Mouse (Mus musculus): ENCODE results near the gene Map3k12. TPM values are rescaled to one million over a fixed set of nuclear protein-coding genes. Genes with fewer than 3 reads are reported as not detected.

The Map3k12 gene
- total and polyA plus RNA-seq, 2 experiments from 2014 or later: 39.4 to 75.0 TPM

GRCm38 (mm10) chr15:102520416-102520815, 3.6 kb upstream of the Map3k12 start:
- DNase-seq: no peak
- H3K27ac ChIP-seq (ENCODE audit: low read depth, low read length): no peak overlapping the region
- 84% methylated on average over 4 of the region's 4 CpGs for WGBS

GRCm38 (mm10) chr15:102519211-102520141, 2.6 kb upstream of the Map3k12 start:
- TF ChIP-seq CTCF (IDR thresholded peaks at IDR 0.05; ENCODE audit: low read depth): no peak
- DNase-seq (no peak), ATAC-seq (no peak)
- Histone ChIP-seq H3K4me3 (ENCODE audit: low read depth, low read length) (peak overlapping the region; percentile 75), H3K36me3 (ENCODE audit: insufficient read depth) (peaks cover 24% of the 10 kb centered on the region), H3K27me3 (ENCODE audit: insufficient read depth, low read length) (no peaks in the 10 kb centered on the region), H3K4me1 (ENCODE audit: insufficient read depth) (peaks cover 13% of the 10 kb centered on the region; the same call in 1 of the 2 replicates), H3K4me2 (ENCODE audit: low read depth) (peak overlapping the region; percentile 73), H3K9me3 (ENCODE audit: low read length) (no peaks in the 10 kb centered on the region), H3K9ac (peak overlapping the region; percentile 75), H3K27ac (ENCODE audit: low read depth, low read length) (peak overlapping the region; percentile 97)
- 68% methylated on average over 16 of the region's 17 CpGs for WGBS

More at GRCm38 (mm10) chr15:102520416-102520815, 3.6 kb upstream of the Map3k12 start:
- Histone ChIP-seq H3K9me3 (ENCODE audit: low read length) (no peaks in the 10 kb centered on the region), H3K4me2 (ENCODE audit: low read depth) (no peak overlapping the region), H3K4me1 (ENCODE audit: insufficient read depth) (peaks cover 10% of the 10 kb centered on the region; the same call in 1 of the 2 replicates), H3K4me3 (ENCODE audit: low read depth, low read length) (no peak overlapping the region), H3K27me3 (ENCODE audit: insufficient read depth, low read length) (no peaks in the 10 kb centered on the region), H3K36me3 (ENCODE audit: insufficient read depth) (peaks cover 25% of the 10 kb centered on the region), H3K9ac (no peak overlapping the region)
- TF ChIP-seq CTCF (IDR thresholded peaks at IDR 0.05; ENCODE audit: low read depth): no peak
- ATAC-seq: no peak

- H3K9me3 ChIP-seq (ENCODE audit: low read length): no peaks in the 10 kb centered on the region
- DNase-seq: no peak
- H3K4me1 ChIP-seq (ENCODE audit: insufficient read depth): peaks cover 13% of the 10 kb centered on the region; the same call in 1 of the 2 replicates
Observed at GRCm38 (mm10) chr15:102518859-102519201, 2.0 kb upstream of the Map3k12 start.

DNA sequence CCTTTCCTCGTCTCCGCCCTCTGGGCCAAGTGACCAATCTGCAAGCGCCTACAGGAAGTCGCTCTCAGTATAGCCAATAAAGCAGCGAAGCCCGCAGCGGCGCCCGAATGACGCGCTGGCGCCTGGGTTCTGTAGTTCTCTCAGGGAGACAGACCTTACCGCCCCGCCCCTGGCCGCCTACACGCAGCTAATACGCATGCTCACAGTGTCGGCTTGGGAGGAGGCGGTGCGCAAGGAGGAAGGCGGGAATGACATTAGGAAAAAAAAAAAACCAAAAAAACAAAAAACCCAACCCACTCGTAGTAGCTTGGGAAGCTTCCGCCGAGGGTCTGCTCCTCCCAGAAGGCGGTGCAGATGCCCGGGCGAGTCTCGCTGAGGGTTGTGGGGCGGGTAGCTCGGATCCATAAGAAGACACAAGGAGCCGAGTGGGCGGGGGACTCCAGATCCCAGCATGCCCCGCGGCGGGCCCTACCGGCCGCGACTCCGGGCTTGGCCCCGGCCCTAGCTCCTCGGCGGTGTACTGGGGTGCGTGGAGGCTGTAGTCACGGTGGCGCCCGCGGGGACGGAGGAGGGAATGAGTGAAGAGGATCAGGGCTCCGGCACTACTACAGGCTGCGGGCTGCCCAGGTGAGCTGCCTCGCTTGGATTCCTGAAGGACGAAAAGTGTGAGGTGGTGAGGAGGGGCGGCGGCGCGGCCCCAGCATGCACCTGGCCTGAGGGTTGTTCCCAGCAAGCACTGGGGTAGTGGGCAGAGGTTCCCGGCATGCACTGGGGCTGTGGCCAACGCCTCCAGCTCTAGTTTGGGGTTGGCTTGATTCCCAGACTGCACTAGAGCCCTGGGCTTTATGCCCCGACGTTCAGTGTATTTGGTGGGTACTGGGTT, 1.4 kb upstream of the Map3k12 start, which contains the start of gene Tarbp2:
Gene Tarbp2 (plus strand): TSS at position 217 of the 883 bp plus-strand sequence.
- peaks cover 15% of the 10 kb centered on the region for H3K36me3 ChIP-seq (ENCODE audit: insufficient read depth)
- H3K27me3 ChIP-seq (ENCODE audit: insufficient read depth, low read length): no peaks in the 10 kb centered on the region
- H3K4me3 ChIP-seq (ENCODE audit: low read depth, low read length): peak within 1 kb of the TSS; percentile 75
- ATAC-seq (peak; percentile 91), DNase-seq (peak; percentile 100)
- peak within 1 kb of the TSS; percentile 73 for H3K4me2 ChIP-seq (ENCODE audit: low read depth)
- H3K9ac ChIP-seq: peak within 1 kb of the TSS; percentile 79
- peaks cover 13% of the 10 kb centered on the region; the same call in 1 of the 2 replicates for H3K4me1 ChIP-seq (ENCODE audit: insufficient read depth)
- H3K27ac ChIP-seq (ENCODE audit: low read depth, low read length): peak within 1 kb of the TSS; percentile 97
- no peaks in the 10 kb centered on the region for H3K9me3 ChIP-seq (ENCODE audit: low read length)
- 1% methylated on average over 59 of the region's 60 CpGs for WGBS
- TF ChIP-seq CTCF (IDR thresholded peaks at IDR 0.05; ENCODE audit: low read depth): no peak

More at GRCm38 (mm10) chr15:102518859-102519201, 2.0 kb upstream of the Map3k12 start:
- no peak for TF ChIP-seq CTCF (IDR thresholded peaks at IDR 0.05; ENCODE audit: low read depth)
- H3K4me2 ChIP-seq (ENCODE audit: low read depth): peak overlapping the region; percentile 73
- peak overlapping the region; percentile 75 for H3K9ac ChIP-seq
- no peak for ATAC-seq
- peak overlapping the region; percentile 75 for H3K4me3 ChIP-seq (ENCODE audit: low read depth, low read length)
- H3K27me3 ChIP-seq (ENCODE audit: insufficient read depth, low read length): no peaks in the 10 kb centered on the region
- peaks cover 18% of the 10 kb centered on the region for H3K36me3 ChIP-seq (ENCODE audit: insufficient read depth)
- peak overlapping the region; percentile 97 for H3K27ac ChIP-seq (ENCODE audit: low read depth, low read length)
- 10% methylated on average over 9 of the region's 9 CpGs for WGBS

DNA sequence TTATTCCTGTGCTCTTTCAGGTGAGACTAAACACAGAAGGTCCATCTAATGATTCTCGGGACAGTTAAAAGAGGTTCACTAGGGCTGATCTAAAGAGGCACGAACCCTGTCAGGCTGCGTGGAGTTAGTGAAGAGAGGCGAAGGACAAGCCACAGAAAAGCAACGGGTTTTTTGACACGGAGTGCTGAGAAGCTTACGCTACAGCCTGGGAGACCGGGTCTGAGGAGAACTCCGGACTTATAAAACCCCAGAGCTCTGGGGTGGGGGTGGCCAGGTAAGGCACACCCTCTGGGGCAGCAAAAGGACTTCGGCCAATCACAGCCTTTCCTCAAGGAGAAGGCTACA, 739 bp upstream of the Map3k12 start:
- Histone ChIP-seq H3K27me3 (ENCODE audit: insufficient read depth, low read length) (no peaks in the 10 kb centered on the region), H3K36me3 (ENCODE audit: insufficient read depth) (peaks cover 15% of the 10 kb centered on the region), H3K27ac (ENCODE audit: low read depth, low read length) (peak overlapping the region; percentile 96), H3K9me3 (ENCODE audit: low read length) (no peaks in the 10 kb centered on the region), H3K9ac (peak overlapping the region; percentile 79), H3K4me1 (ENCODE audit: insufficient read depth) (peaks cover 13% of the 10 kb centered on the region; the same call in 1 of the 2 replicates), H3K4me3 (ENCODE audit: low read depth, low read length) (peak overlapping the region; percentile 75), H3K4me2 (ENCODE audit: low read depth) (peak overlapping the region; percentile 73)
- TF ChIP-seq CTCF (IDR thresholded peaks at IDR 0.05; ENCODE audit: low read depth): no peak
- WGBS: under 1% methylated on average over 10 of the region's 10 CpGs
- ATAC-seq: no peak
- DNase-seq: no peak

- H3K4me1 ChIP-seq (ENCODE audit: insufficient read depth): peaks cover 20% of the 10 kb centered on the region; the same call in 1 of the 2 replicates
- H3K4me2 ChIP-seq (ENCODE audit: low read depth): peak overlapping the region; percentile 73
- peak overlapping the region; percentile 96 for H3K27ac ChIP-seq (ENCODE audit: low read depth, low read length)
- no peaks in the 10 kb centered on the region for H3K27me3 ChIP-seq (ENCODE audit: insufficient read depth, low read length)
- 1% methylated on average over 12 of the region's 12 CpGs for WGBS
- no peaks in the 10 kb centered on the region for H3K9me3 ChIP-seq (ENCODE audit: low read length)
- TF ChIP-seq CTCF (IDR thresholded peaks at IDR 0.05; ENCODE audit: low read depth): peak; percentile 28
- H3K4me3 ChIP-seq (ENCODE audit: low read depth, low read length): peak overlapping the region; percentile 75
- peaks cover 5% of the 10 kb centered on the region for H3K36me3 ChIP-seq (ENCODE audit: insufficient read depth)
- ATAC-seq: no peak
- peak overlapping the region; percentile 79 for H3K9ac ChIP-seq
- peak; percentile 45 for DNase-seq
Observed at GRCm38 (mm10) chr15:102516293-102516692, 571 bp downstream of the Map3k12 start.

Measured in forebrain, postnatal 0 days (tissue).